Mouse (Mus musculus) heart, adult 2 months (tissue): ENCODE data around the gene Hhipl1. TPM values are rescaled to one million over a fixed set of nuclear protein-coding genes. Genes with fewer than 3 reads are reported as not detected.
A peak's percentile ranks its signal among the peaks of the same experiment; 100 is the strongest.

Source experiments
- DNase-seq, 2 experiments: peaks; one replicate each; pipeline ENCODE4 v3.0.0; 2021
- H3K27ac ChIP-seq: fragments of 200-600 bp; 2 replicates; pipeline ENCODE4 v1.8.1; 2022
- H3K27me3 ChIP-seq: fragments of 200-500 bp; 2 replicates; pipeline ENCODE4 v1.6.1; 2012; ENCODE audit warnings: mild to moderate bottlenecking, low read length, inconsistent platforms, mixed read lengths; ENCODE audit not compliant: control insufficient read depth, insufficient read depth
- H3K36me3 ChIP-seq: fragments of 200-500 bp; 2 replicates; pipeline ENCODE4 v1.6.1; 2012; ENCODE audit warnings: low read length, inconsistent platforms; ENCODE audit not compliant: control insufficient read depth, insufficient read depth
- H3K4me1 ChIP-seq: fragments of 200-500 bp; 2 replicates; pipeline ENCODE4 v1.6.1; 2011; ENCODE audit warnings: low read length; ENCODE audit not compliant: control insufficient read depth, insufficient read depth
- H3K4me3 ChIP-seq: fragments of 200-600 bp; 2 replicates; pipeline ENCODE4 v1.8.1; 2022
- H3K79me2 ChIP-seq: fragments of 200-500 bp; replicated peaks from 2 replicates; pipeline ENCODE4 v1.6.1; 2012; ENCODE audit warnings: mild to moderate bottlenecking, inconsistent platforms, low read length, moderate library complexity, mixed read lengths; ENCODE audit not compliant: control insufficient read depth, insufficient read depth
- H3K9ac ChIP-seq: fragments of 200-500 bp; 2 replicates; pipeline ENCODE4 v1.6.1; 2012; ENCODE audit warnings: low read depth, mild to moderate bottlenecking, control low read depth, inconsistent platforms, low read length, mixed read lengths
- CTCF ChIP-seq: fragments of 200-600 bp; IDR thresholded peaks from 2 replicates; pipeline ENCODE4 v1.8.1; 2022; ENCODE audit warnings: antibody characterized with exemption, mild to moderate bottlenecking, moderate library complexity
- EP300 ChIP-seq: fragments of 200-500 bp; IDR thresholded peaks from 2 replicates; pipeline ENCODE4 v1.6.1; 2011; ENCODE audit warnings: low read depth, low read length, control low read depth; ENCODE audit not compliant: insufficient read depth
- POLR2A ChIP-seq: fragments of 200-500 bp; IDR thresholded peaks from 2 replicates; pipeline ENCODE4 v1.6.1; 2011; ENCODE audit warnings: mild to moderate bottlenecking, low read depth, low read length, control low read depth; ENCODE audit not compliant: insufficient read depth
- WGBS: fragments of 180-500 bp; shearing (Covaris S2); methylation state at CpG from one replicate; pipeline ENCODE4 v1.1.7; 2018; 5-methylcytosine and 5-hydroxymethylcytosine counted together
- intact Hi-C: fragments of 180-260 bp; cut with DNase I; formaldehyde crosslinking; loops from one replicate; pipeline ENCODE4 v1.15.1; 2025
- polyA plus RNA-seq: library from polyadenylated mRNA; depleted of rRNA; stranded (reverse); fragments of >200 nt; gene quantifications from 2 replicates; pipeline ENCODE4 v1.2.3, GENCODE M21; 2012
- total RNA-seq, 2 experiments: library from RNA; stranded (reverse); gene quantifications; 2 replicates each; pipeline ENCODE4 v1.2.3; 2021

The Hhipl1 gene
- total and polyA plus RNA-seq, 3 experiments, result 1.2 to 1.8 (median 1.5) TPM

DNA sequence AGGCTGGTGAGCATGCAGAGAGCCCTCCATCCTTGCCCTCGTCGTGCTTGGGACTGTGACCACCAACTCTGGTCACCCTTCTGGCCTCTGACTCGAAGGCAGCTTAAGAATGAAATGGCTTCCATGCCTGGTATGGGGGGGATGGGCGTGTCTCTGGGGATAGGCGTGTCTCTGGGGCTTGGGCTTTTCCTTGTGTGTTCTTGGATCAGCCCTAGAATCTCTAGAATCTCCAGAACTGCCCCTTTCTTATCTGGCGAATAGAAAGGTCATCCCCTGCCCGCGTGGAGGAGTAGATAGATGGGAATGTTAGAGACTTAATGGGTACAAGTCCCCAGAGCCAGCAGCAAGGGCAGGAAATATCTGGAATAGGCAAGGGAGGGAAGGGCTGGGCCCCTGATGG is 14.0 kb downstream of the Hhipl1 start:
- H3K79me2 ChIP-seq, result no peaks in the 10 kb centered on the region
- intact Hi-C loops, result no loop called here
- TF ChIP-seq EP300 (no peak), POLR2A (no peak), CTCF (no peak)
- no peak for DNase-seq
- peaks cover 6% of the 10 kb centered on the region; the same call in 1 of the 2 replicates for H3K27me3 ChIP-seq
- no peak overlapping the region for H3K9ac ChIP-seq
- no peaks in the 10 kb centered on the region for H3K36me3 ChIP-seq
- H3K4me3 ChIP-seq, result no peak overlapping the region
- WGBS, result 44% methylated on average over 8 of the region's 8 CpGs
- H3K27ac ChIP-seq, result no peak overlapping the region
- no peaks in the 10 kb centered on the region for H3K4me1 ChIP-seq

DNA sequence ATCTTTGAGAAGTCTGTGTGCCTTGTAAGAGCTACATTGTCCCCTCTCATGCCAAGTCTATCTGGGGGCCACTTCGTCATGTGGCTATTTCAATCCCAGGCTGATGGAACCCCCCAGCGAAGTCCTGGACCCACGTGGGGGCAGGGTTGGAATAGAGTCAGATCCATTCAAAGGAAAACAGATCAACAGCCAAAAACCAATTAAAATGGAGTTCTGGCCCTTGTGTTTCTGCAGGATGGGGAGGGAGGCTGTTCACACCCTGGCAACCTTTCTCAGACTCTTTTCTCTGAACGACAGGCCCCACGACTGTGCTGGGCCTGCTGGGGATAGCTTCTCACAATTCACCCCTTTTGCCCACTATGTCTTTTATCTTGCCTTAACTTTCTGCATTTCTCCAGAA is 20.3 kb downstream of the Hhipl1 start:
- 51% methylated on average over 5 of the region's 5 CpGs for WGBS
- TF ChIP-seq POLR2A (no peak), EP300 (no peak)
- Histone ChIP-seq H3K79me2 (no peaks in the 10 kb centered on the region), H3K4me1 (no peaks in the 10 kb centered on the region), H3K4me3 (no peak overlapping the region), H3K36me3 (no peaks in the 10 kb centered on the region), H3K27me3 (peaks cover 6% of the 10 kb centered on the region; the same call in 1 of the 2 replicates), H3K27ac (no peak overlapping the region), H3K9ac (no peak overlapping the region)
- no peak for DNase-seq
- intact Hi-C loops, result no loop called here

DNA sequence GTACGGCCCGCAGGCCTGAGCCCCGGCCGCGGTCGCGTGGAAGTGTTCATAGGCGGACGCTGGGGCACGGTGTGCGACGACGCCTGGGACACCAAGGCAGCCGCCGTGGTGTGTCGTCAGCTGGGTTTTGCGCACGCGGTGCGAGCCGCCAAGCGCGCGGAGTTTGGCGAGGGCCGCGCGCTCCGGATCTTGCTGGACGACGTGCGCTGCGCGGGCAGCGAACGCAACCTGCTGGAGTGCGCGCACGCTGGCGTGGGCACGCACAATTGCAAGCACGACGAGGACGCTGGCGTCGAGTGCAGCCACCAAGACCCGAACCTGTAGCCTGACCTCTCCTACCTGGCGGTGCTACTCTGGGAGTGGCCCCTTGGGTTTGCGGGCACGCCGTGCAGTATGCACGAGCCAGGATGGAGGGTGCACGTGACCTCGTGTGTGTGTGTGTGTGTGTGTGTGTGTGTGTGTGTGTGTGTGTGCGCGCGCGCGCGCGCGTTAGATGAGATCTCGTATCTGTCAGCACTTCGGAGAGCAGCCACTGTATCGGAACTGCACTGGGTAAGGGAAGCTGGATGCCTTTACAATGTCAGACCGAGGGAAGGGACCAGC is 21.9 kb downstream of the Hhipl1 start:
- WGBS, result 3% methylated on average over 63 of the region's 66 CpGs
- Histone ChIP-seq H3K27me3 (peaks cover 6% of the 10 kb centered on the region; the same call in 1 of the 2 replicates), H3K9ac (no peak overlapping the region), H3K27ac (no peak overlapping the region), H3K79me2 (no peaks in the 10 kb centered on the region), H3K4me1 (peaks cover 2% of the 10 kb centered on the region), H3K36me3 (no peaks in the 10 kb centered on the region), H3K4me3 (peak overlapping the region; percentile 28; the same call in 1 of the 2 replicates)
- no peak for DNase-seq
- TF ChIP-seq POLR2A, result no peak
- intact Hi-C loops, result no loop called here

DNA sequence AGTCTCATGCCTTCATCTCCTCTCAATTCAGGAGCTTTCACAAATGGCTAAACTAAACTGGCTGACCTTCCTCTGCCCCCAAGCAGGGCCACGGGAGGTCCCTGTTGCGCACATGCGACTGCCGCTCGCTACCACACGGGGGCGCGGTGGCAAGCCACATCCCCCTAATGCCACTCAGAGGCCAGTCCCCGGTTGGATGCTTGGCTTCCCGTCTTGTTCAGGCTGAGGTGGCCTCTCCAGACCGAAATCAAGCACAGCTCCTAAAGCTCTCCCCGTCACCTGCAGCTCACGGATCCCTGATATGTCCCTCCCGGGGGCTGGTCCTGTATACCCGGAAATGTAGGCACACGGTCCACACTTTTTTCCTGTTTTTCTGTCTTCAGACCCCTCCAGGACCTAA is 27.0 kb downstream of the Hhipl1 start:
- peak overlapping the region; percentile 57 for H3K4me3 ChIP-seq
- intact Hi-C loops, result loop anchor here (1.0 to 2.0 kb wide), 2 partner anchors 90 to 162 kb away; no protein-coding TSS in a partner anchor
- peaks cover 5% of the 10 kb centered on the region; the same call in 1 of the 2 replicates for H3K27me3 ChIP-seq
- TF ChIP-seq POLR2A (no peak), EP300 (0 out of 2 replicates have a peak, but pooled peaks have one; percentile 60)
- WGBS, result 1% methylated on average over 16 of the region's 16 CpGs
- H3K9ac ChIP-seq, result no peak overlapping the region
- H3K27ac ChIP-seq, result peak overlapping the region; percentile 29
- DNase-seq, result peak; percentile 89 to 91
- no peaks in the 10 kb centered on the region for H3K79me2 ChIP-seq
- no peaks in the 10 kb centered on the region for H3K36me3 ChIP-seq
- H3K4me1 ChIP-seq, result peaks cover 2% of the 10 kb centered on the region

DNA sequence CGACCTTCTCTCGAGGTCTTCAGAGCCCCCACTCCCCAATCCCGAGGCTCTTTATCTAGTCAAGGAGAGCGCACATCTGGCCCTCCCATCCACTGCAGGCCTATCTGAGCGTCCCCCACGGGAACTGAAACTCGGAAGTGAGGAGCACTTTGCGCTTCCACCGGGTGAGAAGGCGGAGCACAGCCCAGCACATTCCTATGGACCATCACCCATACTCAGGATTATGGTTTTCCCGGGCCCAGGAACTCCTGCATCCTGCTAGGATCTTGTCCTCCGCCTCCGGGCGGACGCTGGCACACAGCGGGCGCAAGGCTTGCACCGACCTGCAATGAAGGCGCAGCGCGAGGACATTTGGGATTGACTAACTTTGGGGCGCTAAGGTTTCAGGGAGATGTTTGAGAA is 27.4 kb downstream of the Hhipl1 start:
- TF ChIP-seq EP300 (no peak), POLR2A (no peak), CTCF (no peak)
- H3K79me2 ChIP-seq, result no peaks in the 10 kb centered on the region
- peaks cover 2% of the 10 kb centered on the region for H3K4me1 ChIP-seq
- 1% methylated on average over 22 of the region's 22 CpGs for WGBS
- intact Hi-C loops, result loop anchor here (1.0 to 2.0 kb wide), 2 partner anchors 90 to 161 kb away; no protein-coding TSS in a partner anchor
- H3K27me3 ChIP-seq, result peaks cover under 1% of the 10 kb centered on the region; the same call in 1 of the 2 replicates
- H3K4me3 ChIP-seq, result peak overlapping the region; percentile 57
- H3K27ac ChIP-seq, result peak overlapping the region; percentile 29
- no peak for DNase-seq
- H3K36me3 ChIP-seq, result no peaks in the 10 kb centered on the region
- H3K9ac ChIP-seq, result peak overlapping the region; percentile 7; the same call in 1 of the 2 replicates

DNA sequence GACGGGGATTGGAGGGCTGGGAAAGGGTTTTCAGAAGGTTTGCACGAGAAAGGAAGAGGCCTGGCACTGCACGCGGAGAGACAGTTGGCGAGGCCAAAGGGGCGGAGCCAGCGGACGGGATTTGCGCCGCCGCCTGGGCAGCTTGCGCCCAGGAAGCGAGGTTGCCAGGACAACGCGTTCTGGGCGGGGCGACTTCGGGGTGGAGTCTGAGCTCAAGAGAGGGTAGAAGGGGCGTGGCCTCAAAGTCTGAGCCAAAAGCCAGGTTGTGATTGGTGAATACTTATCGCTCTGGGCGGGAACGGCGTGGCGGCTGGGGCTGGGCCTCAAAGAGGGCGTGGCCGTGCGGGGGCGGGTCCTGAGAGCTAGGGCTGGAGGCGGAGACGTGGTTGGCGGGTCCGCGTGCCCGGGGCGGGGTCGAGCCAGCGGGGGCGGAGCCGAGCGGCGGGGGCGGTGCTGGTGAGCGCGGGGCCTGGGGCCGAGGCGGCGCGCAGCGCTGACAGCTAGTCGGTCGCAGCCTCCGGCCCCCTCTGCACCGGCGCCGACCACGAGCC is 27.9 kb downstream of the Hhipl1 start, which contains the start of gene Cyp46a1:
Gene Cyp46a1, plus strand, starts transcription at position 487 of the 551 bp plus-strand sequence.
- intact Hi-C loops, result loop anchor here (1.0 to 2.0 kb wide), 2 partner anchors 89 to 161 kb away; no protein-coding TSS in a partner anchor
- DNase-seq, result peak; percentile 99
- 1% methylated on average over 44 of the region's 56 CpGs for WGBS
- H3K9ac ChIP-seq, result peak within 1 kb of the TSS; percentile 59
- TF ChIP-seq POLR2A (no peak), EP300 (no peak), CTCF (peak; percentile 24)
- no peaks in the 10 kb centered on the region for H3K79me2 ChIP-seq
- H3K4me3 ChIP-seq, result peak within 1 kb of the TSS; percentile 57
- peaks cover 2% of the 10 kb centered on the region for H3K4me1 ChIP-seq
- H3K27ac ChIP-seq, result peak within 1 kb of the TSS; percentile 29
- H3K36me3 ChIP-seq, result no peaks in the 10 kb centered on the region
- no peaks in the 10 kb centered on the region for H3K27me3 ChIP-seq
